8 mouse cellular contexts compared by ENCODE assay signal in genomic region chr2:29787937-29788681, GRCm38 (mm10). TPM values are rescaled to one million over a fixed set of nuclear protein-coding genes. Genes with fewer than 3 reads are reported as not detected.
A peak's percentile ranks its signal among the peaks of the same experiment; 100 is the strongest.
DNase-seq lines count a peak whose midpoint lies in the region; ATAC-seq lines count a peak whose summit lies in the region.

Gene Trub2 (minus strand): TSS chr2:29788502.

- peak within 1 kb of the TSS; percentile 80 for H3K9ac ChIP-seq in embryonic facial prominence, embryonic 13.5 days
- peak within 1 kb of the TSS; percentile 75 for H3K9ac ChIP-seq in limb, embryonic 12.5 days (replicated peaks)
- H3K9ac ChIP-seq in midbrain, embryonic 14.5 days (replicated peaks; ENCODE audit: low read length) = peak within 1 kb of the TSS; percentile 70

- H3K9me3 ChIP-seq in embryonic facial prominence, embryonic 13.5 days = no peaks in the 10 kb centered on the region
- H3K9me3 ChIP-seq in limb, embryonic 12.5 days = no peaks in the 10 kb centered on the region
- no peaks in the 10 kb centered on the region for H3K9me3 ChIP-seq in midbrain, embryonic 14.5 days (ENCODE audit: control insufficient read depth, low read length)

- peaks cover 19% of the 10 kb centered on the region for H3K4me1 ChIP-seq in embryonic facial prominence, embryonic 13.5 days
- H3K4me1 ChIP-seq in limb, embryonic 12.5 days (replicated peaks) = peaks cover 15% of the 10 kb centered on the region
- H3K4me1 ChIP-seq in midbrain, embryonic 14.5 days (ENCODE audit: control insufficient read depth, insufficient read depth, low read length) = peaks cover 10% of the 10 kb centered on the region

- peak; percentile 83 for ATAC-seq in embryonic facial prominence, embryonic 13.5 days (ENCODE audit: insufficient number of reproducible peaks, insufficient read depth, low FRiP score, low TSS enrichment, low read depth)
- peak; percentile 75 for ATAC-seq in limb, embryonic 12.5 days (ENCODE audit: insufficient number of reproducible peaks, insufficient read depth, low FRiP score, low TSS enrichment, low read depth)
- ATAC-seq in midbrain, embryonic 14.5 days (ENCODE audit: low FRiP score, low TSS enrichment) = peak; percentile 84

- H3K4me2 ChIP-seq in embryonic facial prominence, embryonic 13.5 days = peak within 1 kb of the TSS; percentile 86
- H3K4me2 ChIP-seq in limb, embryonic 12.5 days = peak within 1 kb of the TSS; percentile 83
- H3K4me2 ChIP-seq in midbrain, embryonic 14.5 days (ENCODE audit: low read length) = peak within 1 kb of the TSS; percentile 85

- WGBS in embryonic facial prominence, embryonic 13.5 days = under 1% methylated on average over 45 of the region's 45 CpGs
- WGBS in limb, embryonic 12.5 days = under 1% methylated on average over 45 of the region's 45 CpGs
- WGBS in midbrain, embryonic 14.5 days = under 1% methylated on average over 45 of the region's 45 CpGs

- peak; percentile 95 for DNase-seq in 416B (ENCODE audit: low read depth)
- DNase-seq in adrenal gland, postnatal 4 days (ENCODE audit: low spot score in 2 of 2) = peak; percentile 67 to 69
- peak; percentile 89 to 90 for DNase-seq in heart, adult 18-20 months
- peak; percentile 83 to 90 for DNase-seq in kidney, adult 8-10 months
- DNase-seq in midbrain, embryonic 14.5 days = peak; percentile 89
- DNase-seq in spleen, adult 18-20 months = peak; percentile 70 to 79

- peaks cover 66% of the 10 kb centered on the region for H3K36me3 ChIP-seq in embryonic facial prominence, embryonic 13.5 days
- peaks cover 62% of the 10 kb centered on the region for H3K36me3 ChIP-seq in limb, embryonic 12.5 days
- H3K36me3 ChIP-seq in midbrain, embryonic 14.5 days (ENCODE audit: control insufficient read depth, insufficient read depth, low read length) = peaks cover 51% of the 10 kb centered on the region

- peak within 1 kb of the TSS; percentile 63 for H3K27ac ChIP-seq in embryonic facial prominence, embryonic 13.5 days
- peak within 1 kb of the TSS; percentile 36; the same call in 1 of the 2 replicates for H3K27ac ChIP-seq in limb, embryonic 12.5 days
- peak within 1 kb of the TSS; percentile 74 for H3K27ac ChIP-seq in midbrain, embryonic 14.5 days (replicated peaks; ENCODE audit: low read depth, low read length)

- H3K4me3 ChIP-seq in embryonic facial prominence, embryonic 13.5 days = peak within 1 kb of the TSS; percentile 69
- H3K4me3 ChIP-seq in limb, embryonic 12.5 days (replicated peaks) = peak within 1 kb of the TSS; percentile 81
- H3K4me3 ChIP-seq in midbrain, embryonic 14.5 days (replicated peaks; ENCODE audit: low read depth, low read length) = peak within 1 kb of the TSS; percentile 62

- no peaks in the 10 kb centered on the region for H3K27me3 ChIP-seq in embryonic facial prominence, embryonic 13.5 days
- no peaks in the 10 kb centered on the region for H3K27me3 ChIP-seq in limb, embryonic 12.5 days
- no peaks in the 10 kb centered on the region for H3K27me3 ChIP-seq in midbrain, embryonic 14.5 days (ENCODE audit: control insufficient read depth, insufficient read depth, low read length)

RNA-seq across cellular contexts. Expression of gene Trub2, which starts in this region (rescaled TPM):
- 10 to 100 TPM; 56.8 to 57.3 TPM for total RNA-seq in adrenal gland, postnatal 4 days (2021)
- polyA plus RNA-seq in embryonic facial prominence, embryonic 13.5 days (2015; fragmentation: Nextera tagmentation; extraction: Ambion mirVana) = 43.4 and 49.4 TPM in 2 replicates
- 10 to 100 TPM; 31.6 to 42.1 TPM for total RNA-seq in heart, adult 18-20 months (2021)
- polyA plus RNA-seq in limb, embryonic 12.5 days (2016; fragmentation: Nextera tagmentation; extraction: Ambion mirVana) = 52.2 and 57.5 TPM in 2 replicates
- 28.0 and 28.8 TPM in 2 replicates for polyA plus RNA-seq in midbrain, embryonic 14.5 days (2014; fragmentation: Nextera tagmentation; extraction: Ambion mirVana)

Comparison
In these comparisons a context has a peak if more than half of its experiments do, and no peak if none do; other contexts are left out.
1. Peak in every context shown above with its lines: DNase-seq, ATAC-seq, H3K4me3 ChIP-seq and H3K27ac ChIP-seq.